Mouse (Mus musculus) forebrain, postnatal 0 days (tissue): ENCODE results near the gene Armh3. TPM values are rescaled to one million over a fixed set of nuclear protein-coding genes. Genes with fewer than 3 reads are reported as not detected.

Source experiments
- ATAC-seq: fragments of 200-750 bp; cut with Nextera tagmentation; 2 replicates; pipeline ENCODE4 v1.8.0; 2017; ENCODE audit warnings: mild to moderate bottlenecking, moderate library complexity
- DNase-seq: peaks from one replicate; pipeline ENCODE4 v3.0.0-alpha.2; 2015
- H3K27ac ChIP-seq: fragments of 300-500 bp; sonication (generic); 2 replicates; pipeline ENCODE4 v1.5.1; 2014; ENCODE audit warnings: low read depth, mild to moderate bottlenecking, antibody characterized with exemption, low read length, moderate library complexity, mixed read lengths
- H3K27me3 ChIP-seq: fragments of 300-500 bp; sonication (generic); 2 replicates; pipeline ENCODE4 v1.6.1; 2014; ENCODE audit warnings: mild to moderate bottlenecking, low read length, mixed read lengths; ENCODE audit not compliant: insufficient read depth
- H3K36me3 ChIP-seq: fragments of 300-500 bp; sonication (generic); 2 replicates; pipeline ENCODE4 v1.6.1; 2014; ENCODE audit warnings: mild to moderate bottlenecking, moderate library complexity; ENCODE audit not compliant: insufficient read depth
- H3K4me1 ChIP-seq: fragments of 300-500 bp; sonication (generic); 2 replicates; pipeline ENCODE4 v1.6.1; 2014; ENCODE audit warnings: antibody characterized with exemption; ENCODE audit not compliant: insufficient read depth
- H3K4me2 ChIP-seq: fragments of 300-500 bp; sonication (generic); 2 replicates; pipeline ENCODE4 v1.6.1; 2014; ENCODE audit warnings: low read depth, mild to moderate bottlenecking, moderate library complexity
- H3K4me3 ChIP-seq: fragments of 300-500 bp; sonication (generic); 2 replicates; pipeline ENCODE4 v1.5.1; 2014; ENCODE audit warnings: low read depth, low read length, mixed read lengths
- H3K9ac ChIP-seq: fragments of 300-500 bp; sonication (generic); 2 replicates; pipeline ENCODE4 v1.6.1; 2014; ENCODE audit warnings: mild to moderate bottlenecking
- H3K9me3 ChIP-seq: fragments of 300-500 bp; sonication (generic); 2 replicates; pipeline ENCODE4 v1.6.1; 2016; ENCODE audit warnings: low read length
- CTCF ChIP-seq: sonication (generic); IDR thresholded peaks from 2 replicates; pipeline ENCODE4 v1.5.1; 2016; ENCODE audit warnings: antibody characterized with exemption, control low read depth, low read depth
- WGBS: fragments of 180-500 bp; shearing (Covaris S2); extraction: QIAGEN DNeasy Blood & Tissue Kit; methylation state at CpG from one replicate; pipeline ENCODE4 v1.1.7; 2014; 5-methylcytosine and 5-hydroxymethylcytosine counted together
- polyA plus RNA-seq: library from polyadenylated mRNA; unstranded; fragments of >200 nt; fragmentation: Nextera tagmentation; extraction: Ambion mirVana; gene quantifications from 2 replicates; pipeline ENCODE4 v1.2.1, GENCODE M21; 2015
- total RNA-seq: library from RNA; depleted of rRNA; stranded (reverse); fragments of >200 nt; gene quantifications from 2 replicates; pipeline ENCODE4 v1.2.3, GENCODE M21; 2014

Gene Armh3
- total and polyA plus RNA-seq, 2 experiments from 2014 or later, result 20.9 to 22.5 TPM

DNA sequence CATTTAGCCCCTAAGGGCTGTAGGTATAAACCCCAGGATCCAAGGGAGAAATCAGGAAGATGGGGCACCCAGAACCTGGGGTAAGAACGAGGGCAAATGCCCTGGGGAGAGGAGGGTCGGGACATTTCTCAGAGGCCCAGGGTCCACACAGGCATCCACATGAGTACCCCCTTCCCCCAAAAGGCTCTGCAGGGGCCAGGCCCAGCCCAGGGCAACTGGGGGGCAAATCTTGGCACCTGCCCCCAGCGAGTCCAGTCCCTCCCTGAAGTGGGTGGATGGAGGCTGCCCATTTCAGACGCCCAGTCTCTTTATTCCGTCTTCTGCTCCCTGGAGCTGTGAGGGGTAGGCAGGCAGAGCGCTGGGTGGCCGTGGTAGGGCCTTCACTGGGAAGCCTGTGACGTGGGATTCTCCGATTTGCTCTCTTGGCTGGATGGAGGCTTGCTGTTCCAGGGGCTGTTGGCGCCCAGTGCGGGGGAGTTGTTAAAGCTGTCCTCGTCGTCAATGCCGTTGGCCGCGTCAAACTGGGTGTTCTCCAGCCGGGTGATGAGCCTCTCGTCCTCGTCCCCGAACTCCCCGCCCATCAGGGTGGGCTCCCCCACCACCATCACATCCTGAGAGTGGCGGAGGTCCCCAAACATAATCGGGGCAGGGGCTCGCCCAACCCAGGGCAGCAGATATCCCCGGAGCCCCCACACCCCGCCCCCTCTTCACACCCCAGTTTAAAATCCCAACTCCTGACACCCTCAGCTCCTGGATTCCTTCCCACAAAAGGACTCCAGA is 34.6 kb upstream of the Armh3 start:
- no peak for TF ChIP-seq CTCF
- no peak for ATAC-seq

DNA sequence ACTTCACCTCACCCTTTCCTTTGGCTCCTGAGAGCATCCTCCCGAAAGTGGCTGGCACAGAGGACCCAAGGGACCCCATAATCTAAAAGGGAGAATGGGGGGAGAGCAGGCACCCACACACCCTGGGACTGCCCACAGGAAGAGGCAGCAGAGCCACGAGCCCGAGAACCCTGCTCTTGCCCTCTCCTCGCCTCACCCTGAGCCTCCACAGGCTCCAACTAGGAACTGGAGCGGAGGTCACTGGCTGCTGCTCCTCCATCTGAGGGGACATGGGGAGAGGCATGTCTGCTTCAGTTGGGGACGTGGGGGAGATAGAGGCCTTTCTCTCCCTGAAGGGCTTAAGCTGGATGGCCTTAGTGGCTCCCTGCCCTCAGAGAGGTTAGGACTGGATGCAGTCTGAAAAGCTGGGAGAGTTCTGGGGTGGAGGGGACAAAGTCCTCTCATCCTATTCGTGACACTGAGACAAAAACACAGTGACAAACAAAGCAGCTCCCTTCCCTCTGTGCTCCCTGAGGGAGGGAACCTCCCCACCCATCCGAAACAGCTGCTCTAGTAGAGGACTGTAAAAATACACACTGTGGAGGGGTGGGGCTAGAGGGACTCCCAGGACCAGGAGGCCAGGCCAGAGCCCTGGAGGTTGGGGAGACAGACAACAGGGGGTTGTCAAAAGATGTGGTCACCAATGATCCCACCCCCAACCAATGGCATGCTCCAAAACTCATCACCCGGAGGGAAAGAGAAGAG is 33.6 kb upstream of the Armh3 start:
- Histone ChIP-seq H3K4me1 (0 out of 2 replicates have a peak, but pooled peaks cover 5% of the 10 kb centered on the region), H3K27ac (no peak overlapping the region), H3K4me2 (no peak overlapping the region), H3K36me3 (peaks cover 55% of the 10 kb centered on the region), H3K27me3 (no peaks in the 10 kb centered on the region), H3K9ac (no peak overlapping the region), H3K9me3 (no peaks in the 10 kb centered on the region), H3K4me3 (no peak overlapping the region)
- WGBS, result 71% methylated on average over 9 of the region's 9 CpGs
- DNase-seq (no peak), ATAC-seq (no peak)
- TF ChIP-seq CTCF, result no peak

More for the DNA sequence above, 34.6 kb upstream of the Armh3 start:
- DNase-seq, result no peak
- 76% methylated on average over 26 of the region's 26 CpGs for WGBS
- Histone ChIP-seq H3K36me3 (peaks cover 55% of the 10 kb centered on the region), H3K4me1 (peaks cover 14% of the 10 kb centered on the region), H3K27me3 (no peaks in the 10 kb centered on the region), H3K27ac (no peak overlapping the region), H3K4me3 (no peak overlapping the region), H3K4me2 (no peak overlapping the region), H3K9me3 (no peaks in the 10 kb centered on the region), H3K9ac (no peak overlapping the region)

DNA sequence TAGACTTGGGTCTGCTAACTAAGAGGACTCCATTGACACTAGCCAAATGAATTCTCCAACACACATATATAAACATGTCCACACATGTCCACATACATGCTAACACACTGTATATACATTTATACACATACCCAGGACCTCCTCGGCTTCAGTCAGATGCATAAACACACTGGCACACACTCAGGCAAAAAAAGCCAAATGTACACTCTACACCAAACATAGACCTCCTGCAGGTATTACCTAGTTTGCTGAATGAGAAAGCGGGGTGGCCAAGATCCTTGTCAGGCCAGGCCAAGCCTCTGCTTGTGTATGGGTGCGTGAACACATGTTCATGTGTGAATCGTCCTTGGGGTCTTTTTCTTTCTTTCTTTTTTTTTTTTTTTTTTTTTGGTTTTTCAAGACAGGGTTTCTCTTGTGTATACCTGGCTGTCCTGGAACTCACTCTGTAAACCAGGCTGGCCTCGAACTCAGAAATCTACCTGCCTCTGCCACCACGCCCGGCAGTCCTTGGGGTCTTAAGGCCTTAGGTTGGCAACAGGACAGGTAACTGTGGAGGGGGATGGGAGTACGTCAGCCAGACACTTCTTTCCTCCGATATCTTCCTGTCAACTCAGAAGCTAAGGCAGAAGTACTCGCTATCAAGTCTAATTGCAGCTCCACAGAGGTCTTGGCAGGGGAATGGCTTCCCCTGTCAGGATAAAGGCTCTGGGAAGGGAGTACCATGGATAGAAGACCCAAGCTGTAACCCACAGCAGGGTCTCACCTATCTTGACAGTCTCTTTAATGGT is 32.1 kb upstream of the Armh3 start:
- no peak overlapping the region for H3K27ac ChIP-seq
- peaks cover 43% of the 10 kb centered on the region for H3K36me3 ChIP-seq
- no peak overlapping the region for H3K9ac ChIP-seq
- H3K9me3 ChIP-seq, result no peaks in the 10 kb centered on the region
- 94% methylated on average over 10 of the region's 10 CpGs for WGBS
- no peak overlapping the region for H3K4me3 ChIP-seq
- DNase-seq (no peak), ATAC-seq (no peak)
- no peaks in the 10 kb centered on the region for H3K27me3 ChIP-seq
- TF ChIP-seq CTCF, result no peak
- no peak overlapping the region for H3K4me2 ChIP-seq
- no peaks in the 10 kb centered on the region for H3K4me1 ChIP-seq

DNA sequence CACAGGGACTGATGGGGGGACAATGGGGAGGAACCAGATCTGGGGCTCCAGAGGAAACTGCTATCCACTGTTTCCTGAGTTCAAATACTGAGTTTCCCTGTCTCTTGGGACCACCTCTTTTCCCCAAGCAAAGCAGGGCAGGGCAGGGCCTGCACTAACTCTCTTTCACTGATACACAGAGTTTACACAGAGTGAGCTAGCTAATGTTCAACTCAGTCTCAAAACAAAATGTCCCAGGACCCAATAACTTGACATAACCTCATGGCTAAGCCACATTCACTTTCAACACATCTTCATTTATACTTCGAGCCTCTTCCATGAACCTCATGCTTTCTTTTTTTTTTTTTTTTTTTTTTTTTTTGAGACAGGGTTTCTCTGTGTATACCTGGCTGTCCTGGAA is 31.4 kb upstream of the Armh3 start:
- no peak for TF ChIP-seq CTCF
- 100% methylated on average over 1 of the region's 1 CpGs for WGBS
- no peak overlapping the region for H3K4me3 ChIP-seq

DNA sequence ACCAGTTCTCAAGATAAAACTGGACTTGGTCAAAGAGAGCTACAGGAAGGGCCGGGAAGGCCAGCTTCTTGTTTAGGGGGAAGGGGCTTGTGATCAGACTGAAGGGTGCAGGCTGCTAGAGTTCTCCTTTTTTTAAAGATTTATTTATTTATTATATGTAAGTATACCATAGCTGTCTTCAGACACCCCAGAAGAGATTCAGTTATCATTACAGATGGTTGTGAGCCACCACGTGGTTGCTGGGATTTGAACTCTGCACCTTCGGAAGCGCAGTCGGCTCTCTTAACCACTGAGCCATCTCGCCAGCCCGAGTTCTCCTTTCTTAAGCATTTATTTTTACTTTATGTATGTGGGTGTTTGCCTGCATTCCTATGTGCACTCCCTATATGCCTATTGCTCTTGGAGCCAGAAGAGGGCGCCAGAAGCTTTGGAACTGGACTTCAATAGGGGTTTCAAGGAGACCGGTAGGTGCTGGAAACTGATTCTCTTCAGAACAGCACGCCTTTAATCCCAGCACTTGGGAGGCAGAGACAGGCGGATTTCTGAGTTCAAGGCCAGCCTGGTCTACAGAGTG is 30.5 kb upstream of the Armh3 start:
- no peaks in the 10 kb centered on the region for H3K4me1 ChIP-seq
- ATAC-seq (no peak), DNase-seq (no peak)
- H3K9me3 ChIP-seq, result no peaks in the 10 kb centered on the region
- 75% methylated on average over 11 of the region's 11 CpGs for WGBS
- peaks cover 27% of the 10 kb centered on the region for H3K36me3 ChIP-seq
- no peak overlapping the region for H3K4me3 ChIP-seq
- TF ChIP-seq CTCF, result peak; percentile 41
- no peak overlapping the region for H3K9ac ChIP-seq
- no peak overlapping the region for H3K27ac ChIP-seq
- no peak overlapping the region for H3K4me2 ChIP-seq
- no peaks in the 10 kb centered on the region for H3K27me3 ChIP-seq

More for the DNA sequence above, 31.4 kb upstream of the Armh3 start:
- H3K27ac ChIP-seq, result no peak overlapping the region
- H3K4me1 ChIP-seq, result no peaks in the 10 kb centered on the region
- no peak overlapping the region for H3K4me2 ChIP-seq
- H3K27me3 ChIP-seq, result no peaks in the 10 kb centered on the region
- peaks cover 35% of the 10 kb centered on the region for H3K36me3 ChIP-seq
- H3K9me3 ChIP-seq, result no peaks in the 10 kb centered on the region
- ATAC-seq (no peak), DNase-seq (no peak)
- no peak overlapping the region for H3K9ac ChIP-seq

DNA sequence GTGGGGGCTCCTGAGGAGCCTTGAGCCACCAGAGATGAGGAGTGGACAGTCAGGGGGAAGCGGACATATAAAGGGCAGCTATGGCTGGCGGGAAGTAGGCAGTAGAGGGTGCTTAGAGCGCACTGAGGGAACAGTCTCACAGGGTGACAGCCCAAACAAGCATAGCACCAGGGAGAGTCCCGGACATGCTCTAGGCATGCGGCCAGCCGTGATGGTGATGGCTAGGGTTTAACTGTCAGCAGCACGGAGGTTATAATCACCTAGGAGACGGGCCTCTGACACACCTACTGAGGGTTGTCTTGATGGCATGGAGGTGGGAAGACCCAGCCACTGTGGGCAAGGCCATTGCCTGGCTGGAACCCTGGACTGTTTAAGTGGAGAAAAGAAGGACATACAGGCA is 28.3 kb upstream of the Armh3 start:
- no peak overlapping the region for H3K4me3 ChIP-seq
- peaks cover 5% of the 10 kb centered on the region for H3K36me3 ChIP-seq
- ATAC-seq, result no peak
- no peak for TF ChIP-seq CTCF
- H3K4me1 ChIP-seq, result no peaks in the 10 kb centered on the region
- no peak for DNase-seq
- 54% methylated on average over 8 of the region's 8 CpGs for WGBS
- H3K27ac ChIP-seq, result no peak overlapping the region
- no peak overlapping the region for H3K4me2 ChIP-seq
- no peaks in the 10 kb centered on the region for H3K9me3 ChIP-seq
- H3K27me3 ChIP-seq, result no peaks in the 10 kb centered on the region
- H3K9ac ChIP-seq, result no peak overlapping the region
